Comparison of ENCODE assay signal across 7 mouse cellular contexts in the genomic region with DNA sequence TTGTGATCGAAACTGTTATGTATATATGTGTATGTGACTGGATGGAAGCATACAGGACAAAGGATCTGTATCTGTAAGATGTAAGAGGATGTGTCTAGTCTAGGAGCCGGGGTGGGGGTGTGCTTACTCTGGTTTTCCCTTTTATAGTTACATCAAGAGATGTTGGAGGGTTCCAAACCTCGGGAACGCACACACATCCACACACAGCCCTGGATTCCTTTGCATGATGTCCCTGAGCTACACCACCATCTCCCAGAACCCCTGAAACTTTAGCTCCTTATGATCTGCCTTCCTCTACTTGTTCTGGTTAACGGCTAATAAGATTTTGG. TPM values are rescaled to one million over a fixed set of nuclear protein-coding genes. Genes with fewer than 3 reads are reported as not detected.
DNase-seq lines count a peak whose midpoint lies in the region; ATAC-seq and TF ChIP-seq lines count a peak whose summit lies in the region.

No protein-coding gene starts in this region.

- no peak for DNase-seq in kidney, adult 8-10 months
- DNase-seq in embryonic facial prominence, embryonic 11.5 days (ENCODE audit: low spot score) = peak; percentile 19
- no peak for DNase-seq in midbrain, postnatal 0 days (ENCODE audit: low spot score)
- no peak for DNase-seq in cerebellum, adult 11 months
- no peak for DNase-seq in urinary bladder, adult 2 months (ENCODE audit: low spot score)

- H3K27me3 ChIP-seq in kidney, embryonic 15.5 days = no peaks in the 10 kb centered on the region
- H3K27me3 ChIP-seq in embryonic facial prominence, embryonic 11.5 days (ENCODE audit: control insufficient read depth, insufficient read depth, low read length) = no peaks in the 10 kb centered on the region
- H3K27me3 ChIP-seq in hindbrain, embryonic 13.5 days = peaks cover 16% of the 10 kb centered on the region
- no peaks in the 10 kb centered on the region for H3K27me3 ChIP-seq in midbrain, postnatal 0 days (ENCODE audit: insufficient read depth, low read length)

- no peaks in the 10 kb centered on the region for H3K9me3 ChIP-seq in kidney, embryonic 15.5 days (replicated peaks)
- no peaks in the 10 kb centered on the region for H3K9me3 ChIP-seq in embryonic facial prominence, embryonic 11.5 days (replicated peaks; ENCODE audit: control insufficient read depth, low read length)
- no peaks in the 10 kb centered on the region for H3K9me3 ChIP-seq in hindbrain, embryonic 13.5 days
- no peaks in the 10 kb centered on the region for H3K9me3 ChIP-seq in midbrain, postnatal 0 days (ENCODE audit: low read length)

- peak overlapping the region; percentile 87 for H3K27ac ChIP-seq in kidney, embryonic 15.5 days
- H3K27ac ChIP-seq in embryonic facial prominence, embryonic 11.5 days (replicated peaks; ENCODE audit: low read depth, low read length) = peak overlapping the region; percentile 96
- peak overlapping the region; percentile 70; the same call in 1 of the 2 replicates for H3K27ac ChIP-seq in hindbrain, embryonic 13.5 days
- H3K27ac ChIP-seq in midbrain, postnatal 0 days (ENCODE audit: low read depth, low read length) = peak overlapping the region; percentile 52

- peak overlapping the region; percentile 55; the same call in 1 of the 2 replicates for H3K4me3 ChIP-seq in kidney, embryonic 15.5 days (replicated peaks)
- H3K4me3 ChIP-seq in embryonic facial prominence, embryonic 11.5 days (ENCODE audit: low read depth, low read length) = peak overlapping the region; percentile 44; the same call in 1 of the 2 replicates
- peak overlapping the region; percentile 47 for H3K4me3 ChIP-seq in hindbrain, embryonic 13.5 days
- H3K4me3 ChIP-seq in midbrain, postnatal 0 days (ENCODE audit: low read depth, low read length) = no peak overlapping the region

- no peak overlapping the region for H3K9ac ChIP-seq in kidney, embryonic 15.5 days
- no peak overlapping the region; the same call in 1 of the 2 replicates for H3K9ac ChIP-seq in embryonic facial prominence, embryonic 11.5 days (replicated peaks; ENCODE audit: low read length)
- no peak overlapping the region for H3K9ac ChIP-seq in hindbrain, embryonic 13.5 days
- no peak overlapping the region for H3K9ac ChIP-seq in midbrain, postnatal 0 days (replicated peaks; ENCODE audit: low read length, poor library complexity, severe bottlenecking)

- H3K4me1 ChIP-seq in kidney, embryonic 15.5 days = peaks cover 47% of the 10 kb centered on the region
- H3K4me1 ChIP-seq in embryonic facial prominence, embryonic 11.5 days (ENCODE audit: control insufficient read depth, insufficient read depth, low read length) = peaks cover 14% of the 10 kb centered on the region
- peaks cover 42% of the 10 kb centered on the region for H3K4me1 ChIP-seq in hindbrain, embryonic 13.5 days (replicated peaks)
- H3K4me1 ChIP-seq in midbrain, postnatal 0 days (ENCODE audit: insufficient read depth, low read length) = peaks cover 9% of the 10 kb centered on the region; the same call in 1 of the 2 replicates

- H3K4me2 ChIP-seq in kidney, embryonic 15.5 days = peak overlapping the region; percentile 94
- peak overlapping the region; percentile 80 for H3K4me2 ChIP-seq in embryonic facial prominence, embryonic 11.5 days (ENCODE audit: low read depth, low read length)
- peak overlapping the region; percentile 88 for H3K4me2 ChIP-seq in hindbrain, embryonic 13.5 days
- H3K4me2 ChIP-seq in midbrain, postnatal 0 days (ENCODE audit: low read depth, low read length, poor library complexity, severe bottlenecking) = peak overlapping the region; percentile 79

- H3K36me3 ChIP-seq in kidney, embryonic 15.5 days = peaks cover 28% of the 10 kb centered on the region
- H3K36me3 ChIP-seq in embryonic facial prominence, embryonic 11.5 days (replicated peaks; ENCODE audit: control insufficient read depth, insufficient read depth, low read depth, low read length) = peaks cover 7% of the 10 kb centered on the region
- no peaks in the 10 kb centered on the region; the same call in 1 of the 2 replicates for H3K36me3 ChIP-seq in hindbrain, embryonic 13.5 days
- peaks cover 7% of the 10 kb centered on the region; the same call in 1 of the 2 replicates for H3K36me3 ChIP-seq in midbrain, postnatal 0 days (ENCODE audit: insufficient read depth, low read length)

- no peak for ATAC-seq in kidney, embryonic 15.5 days (replicated peaks; ENCODE audit: low FRiP score)
- no peak for ATAC-seq in embryonic facial prominence, embryonic 11.5 days (replicated peaks; ENCODE audit: insufficient number of reproducible peaks, low FRiP score, low TSS enrichment, low read depth)
- 0 out of 2 replicates have a peak, but pooled peaks have one; percentile 3 for ATAC-seq in hindbrain, embryonic 13.5 days (ENCODE audit: low FRiP score)
- no peak for ATAC-seq in midbrain, postnatal 0 days (ENCODE audit: low FRiP score)

- 77% methylated on average over 5 of the region's 5 CpGs for WGBS in kidney, embryonic 15.5 days
- 81% methylated on average over 5 of the region's 5 CpGs for WGBS in embryonic facial prominence, embryonic 11.5 days
- 89% methylated on average over 5 of the region's 5 CpGs for WGBS in hindbrain, embryonic 13.5 days
- 87% methylated on average over 5 of the region's 5 CpGs for WGBS in midbrain, postnatal 0 days

- no peak for TF ChIP-seq CTCF in midbrain, postnatal 0 days (IDR thresholded peaks at IDR 0.05)

RNA-seq across cellular contexts. Expression of gene Angptl4, which starts 1.7 kb away (rescaled TPM):
- polyA plus RNA-seq in kidney, embryonic 15.5 days (2015; fragmentation: Nextera tagmentation; extraction: Ambion mirVana) = 21.5 and 27.9 TPM in 2 replicates
- 44.5 and 48.9 TPM in 2 replicates for polyA plus RNA-seq in embryonic facial prominence, embryonic 11.5 days (2014; fragmentation: Nextera tagmentation; extraction: Ambion mirVana)
- polyA plus RNA-seq in hindbrain, embryonic 13.5 days (2015; fragmentation: Nextera tagmentation; extraction: Ambion mirVana) = 23.5 and 24.7 TPM in 2 replicates
- 21.4 and 22.5 TPM in 2 replicates for total RNA-seq in midbrain, postnatal 0 days (2014; rRNA removed)
- 27.5 and 33.5 TPM in 2 replicates for polyA plus RNA-seq in midbrain, postnatal 0 days (2015; fragmentation: Nextera tagmentation; extraction: Ambion mirVana)
- polyA plus RNA-seq in urinary bladder, adult 2 months (2012; rRNA removed) = 7.7 and 11.3 TPM in 2 replicates

RNA-seq across cellular contexts. Expression of gene Rab11b, which starts 19.6 kb away (rescaled TPM):
- polyA plus RNA-seq in kidney, embryonic 15.5 days (2015; fragmentation: Nextera tagmentation; extraction: Ambion mirVana) = 275 and 342 TPM in 2 replicates
- polyA plus RNA-seq in embryonic facial prominence, embryonic 11.5 days (2014; fragmentation: Nextera tagmentation; extraction: Ambion mirVana) = 255 and 273 TPM in 2 replicates
- 494 and 549 TPM in 2 replicates for polyA plus RNA-seq in hindbrain, embryonic 13.5 days (2015; fragmentation: Nextera tagmentation; extraction: Ambion mirVana)
- total RNA-seq in midbrain, postnatal 0 days (2014; rRNA removed) = 120 and 158 TPM in 2 replicates
- 607 and 619 TPM in 2 replicates for polyA plus RNA-seq in midbrain, postnatal 0 days (2015; fragmentation: Nextera tagmentation; extraction: Ambion mirVana)
- 238 and 246 TPM in 2 replicates for polyA plus RNA-seq in urinary bladder, adult 2 months (2012; rRNA removed)

RNA-seq across cellular contexts. Expression of gene Kank3, which starts 30.4 kb away (rescaled TPM):
- 46.5 and 53.4 TPM in 2 replicates for polyA plus RNA-seq in kidney, embryonic 15.5 days (2015; fragmentation: Nextera tagmentation; extraction: Ambion mirVana)
- 18.2 and 25.1 TPM in 2 replicates for polyA plus RNA-seq in embryonic facial prominence, embryonic 11.5 days (2014; fragmentation: Nextera tagmentation; extraction: Ambion mirVana)
- polyA plus RNA-seq in hindbrain, embryonic 13.5 days (2015; fragmentation: Nextera tagmentation; extraction: Ambion mirVana) = 37.4 and 40.5 TPM in 2 replicates
- total RNA-seq in midbrain, postnatal 0 days (2014; rRNA removed) = 19.8 and 38.4 TPM in 2 replicates
- polyA plus RNA-seq in midbrain, postnatal 0 days (2015; fragmentation: Nextera tagmentation; extraction: Ambion mirVana) = 46.2 and 50.0 TPM in 2 replicates
- 65.6 and 79.0 TPM in 2 replicates for polyA plus RNA-seq in urinary bladder, adult 2 months (2012; rRNA removed)

RNA-seq across cellular contexts. Expression of gene Rps28, which starts 44.4 kb away (rescaled TPM):
- polyA plus RNA-seq in kidney, embryonic 15.5 days (2015; fragmentation: Nextera tagmentation; extraction: Ambion mirVana) = 1,038 and 1,163 TPM in 2 replicates
- polyA plus RNA-seq in embryonic facial prominence, embryonic 11.5 days (2014; fragmentation: Nextera tagmentation; extraction: Ambion mirVana) = 824 and 897 TPM in 2 replicates
- polyA plus RNA-seq in hindbrain, embryonic 13.5 days (2015; fragmentation: Nextera tagmentation; extraction: Ambion mirVana) = 683 and 734 TPM in 2 replicates
- total RNA-seq in midbrain, postnatal 0 days (2014; rRNA removed) = 348 and 379 TPM in 2 replicates
- 513 and 564 TPM in 2 replicates for polyA plus RNA-seq in midbrain, postnatal 0 days (2015; fragmentation: Nextera tagmentation; extraction: Ambion mirVana)
- 1,557 and 1,878 TPM in 2 replicates for polyA plus RNA-seq in urinary bladder, adult 2 months (2012; rRNA removed)

RNA-seq across cellular contexts. Expression of gene Ndufa7, which starts 44.4 kb away (rescaled TPM):
- 490 and 495 TPM in 2 replicates for polyA plus RNA-seq in kidney, embryonic 15.5 days (2015; fragmentation: Nextera tagmentation; extraction: Ambion mirVana)
- polyA plus RNA-seq in embryonic facial prominence, embryonic 11.5 days (2014; fragmentation: Nextera tagmentation; extraction: Ambion mirVana) = 392 and 414 TPM in 2 replicates
- 497 and 540 TPM in 2 replicates for polyA plus RNA-seq in hindbrain, embryonic 13.5 days (2015; fragmentation: Nextera tagmentation; extraction: Ambion mirVana)
- 211 and 345 TPM in 2 replicates for total RNA-seq in midbrain, postnatal 0 days (2014; rRNA removed)
- polyA plus RNA-seq in midbrain, postnatal 0 days (2015; fragmentation: Nextera tagmentation; extraction: Ambion mirVana) = 501 and 560 TPM in 2 replicates
- 307 and 382 TPM in 2 replicates for polyA plus RNA-seq in urinary bladder, adult 2 months (2012; rRNA removed)
